Mouse (Mus musculus) T-helper 1 cell (primary cell): Measurements from ENCODE around the gene Vmn1r31.

Source experiments
- in situ Hi-C: fragments of 300-600 bp; cut with MboI, MseI; formaldehyde crosslinking; loops from one replicate; pipeline ENCODE4 v1.15.1; 2025; ENCODE audit warnings: high pct_unique_total_duplicates

Vmn1r31 gene

GRCm38 (mm10) chr6:58475230-58475629 lies at the start of gene Vmn1r31:
Gene Vmn1r31, minus strand, starts transcription at chr6:58475330.
- in situ Hi-C loops = no loop called here

GRCm38 (mm10) chr6:58443285-58443684 lies 31.8 kb downstream of the Vmn1r31 start, which contains the start of gene Vmn1r30:
Gene Vmn1r30, minus strand, starts transcription at chr6:58443385.
- in situ Hi-C loops = no loop called here
